Mouse (Mus musculus): ENCODE measurements around the gene Prss16. TPM values are rescaled to one million over a fixed set of nuclear protein-coding genes. Genes with fewer than 3 reads are reported as not detected.
A peak's percentile ranks its signal among the peaks of the same experiment; 100 is the strongest.
"Not testable (repeated sequence)": the region's sequence is repeated elsewhere in the genome, so short reads cannot be mapped to it uniquely, and the experiment has no call there.

Gene Prss16
- polyA plus RNA-seq, 1 experiment from 2014 or later = 0.72 TPM

- WGBS (ENCODE audit: insufficient replicate concordance) = 49% methylated on average over 2 of the region's 2 CpGs
- peak overlapping the region; percentile 79 for H3K9ac ChIP-seq (ENCODE audit: low read depth, low read length)
- ATAC-seq (ENCODE audit: low read depth) = no peak
- peak overlapping the region; percentile 71 for H3K4me3 ChIP-seq (ENCODE audit: low read depth, low read length)
- no peaks in the 10 kb centered on the region for H3K27me3 ChIP-seq (ENCODE audit: control insufficient read depth, insufficient read depth, low read depth, low read length)
- peaks cover 40% of the 10 kb centered on the region for H3K4me1 ChIP-seq (ENCODE audit: control insufficient read depth, low read depth, low read length)
- H3K4me2 ChIP-seq (ENCODE audit: low read depth, low read length) = peak overlapping the region; percentile 78
- no peaks in the 10 kb centered on the region for H3K36me3 ChIP-seq (ENCODE audit: control insufficient read depth, insufficient read depth)
- no peaks in the 10 kb centered on the region for H3K9me3 ChIP-seq (replicated peaks; ENCODE audit: control insufficient read depth, low read length)
- peak overlapping the region; percentile 99 for H3K27ac ChIP-seq (ENCODE audit: low read length)
These were observed 27.9 kb upstream of the Prss16 start for GRCm38 (mm10) chr13:22037415-22037814.

- H3K4me1 ChIP-seq (ENCODE audit: control insufficient read depth, low read depth, low read length) = peaks cover 37% of the 10 kb centered on the region
- H3K4me2 ChIP-seq (ENCODE audit: low read depth, low read length) = peak overlapping the region; percentile 78
- WGBS (ENCODE audit: insufficient replicate concordance) = 35% methylated on average over 3 of the region's 3 CpGs
- no peaks in the 10 kb centered on the region for H3K36me3 ChIP-seq (ENCODE audit: control insufficient read depth, insufficient read depth)
- ATAC-seq (ENCODE audit: low read depth) = no peak
- peak overlapping the region; percentile 79 for H3K9ac ChIP-seq (ENCODE audit: low read depth, low read length)
- H3K27ac ChIP-seq (ENCODE audit: low read length) = peak overlapping the region; percentile 99
- no peaks in the 10 kb centered on the region for H3K27me3 ChIP-seq (ENCODE audit: control insufficient read depth, insufficient read depth, low read depth, low read length)
- no peaks in the 10 kb centered on the region for H3K9me3 ChIP-seq (replicated peaks; ENCODE audit: control insufficient read depth, low read length)
- peak overlapping the region; percentile 71 for H3K4me3 ChIP-seq (ENCODE audit: low read depth, low read length)
These were observed 27.4 kb upstream of the Prss16 start for GRCm38 (mm10) chr13:22036986-22037385.

- Histone ChIP-seq H3K27me3 (ENCODE audit: control insufficient read depth, insufficient read depth, low read depth, low read length) (no peaks in the 10 kb centered on the region), H3K9ac (ENCODE audit: low read depth, low read length) (peak overlapping the region; percentile 79), H3K36me3 (ENCODE audit: control insufficient read depth, insufficient read depth) (no peaks in the 10 kb centered on the region), H3K27ac (ENCODE audit: low read length) (peak overlapping the region; percentile 99), H3K9me3 (replicated peaks; ENCODE audit: control insufficient read depth, low read length) (no peaks in the 10 kb centered on the region), H3K4me2 (ENCODE audit: low read depth, low read length) (peak overlapping the region; percentile 78), H3K4me3 (ENCODE audit: low read depth, low read length) (peak overlapping the region; percentile 71), H3K4me1 (ENCODE audit: control insufficient read depth, low read depth, low read length) (peaks cover 37% of the 10 kb centered on the region)
- WGBS (ENCODE audit: insufficient replicate concordance) = 2% methylated on average over 20 of the region's 23 CpGs
- ATAC-seq (ENCODE audit: low read depth) = peak; percentile 3
These were observed 26.8 kb upstream of the Prss16 start for GRCm38 (mm10) chr13:22036149-22036956.

- under 1% methylated on average over 24 of the region's 69 CpGs for WGBS (ENCODE audit: insufficient replicate concordance)
- H3K4me1 ChIP-seq (ENCODE audit: control insufficient read depth, low read depth, low read length) = peaks cover 37% of the 10 kb centered on the region
- peak within 1 kb of the TSS; percentile 99 for H3K27ac ChIP-seq (ENCODE audit: low read length)
These were observed 26.0 kb upstream of the Prss16 start, which contains the start of the genes Hist1h2ah and Hist1h2bk for GRCm38 (mm10) chr13:22035267-22036148. Gene Hist1h2ah, minus strand, starts transcription at chr13:22035568. Gene Hist1h2bk, plus strand, starts transcription at chr13:22035870.

GRCm38 (mm10) chr13:22034443-22035266, 25.1 kb upstream of the Prss16 start:
- H3K9ac ChIP-seq (ENCODE audit: low read depth, low read length) = peak overlapping the region; percentile 84
- no peaks in the 10 kb centered on the region for H3K36me3 ChIP-seq (ENCODE audit: control insufficient read depth, insufficient read depth)
- H3K9me3 ChIP-seq (replicated peaks; ENCODE audit: control insufficient read depth, low read length) = no peaks in the 10 kb centered on the region
- H3K4me2 ChIP-seq (ENCODE audit: low read depth, low read length) = peak overlapping the region; percentile 80
- no peaks in the 10 kb centered on the region for H3K27me3 ChIP-seq (ENCODE audit: control insufficient read depth, insufficient read depth, low read depth, low read length)
- 1% methylated on average over 10 of the region's 14 CpGs for WGBS (ENCODE audit: insufficient replicate concordance)
- peak overlapping the region; percentile 99 for H3K27ac ChIP-seq (ENCODE audit: low read length)
- peaks cover 32% of the 10 kb centered on the region for H3K4me1 ChIP-seq (ENCODE audit: control insufficient read depth, low read depth, low read length)
- no peak for ATAC-seq (ENCODE audit: low read depth)
- H3K4me3 ChIP-seq (ENCODE audit: low read depth, low read length) = peak overlapping the region; percentile 71

More at GRCm38 (mm10) chr13:22035267-22036148, 26.0 kb upstream of the Prss16 start, which contains the start of the genes Hist1h2ah and Hist1h2bk:
- Histone ChIP-seq H3K9ac (ENCODE audit: low read depth, low read length) (peak within 1 kb of the TSS; percentile 84), H3K4me2 (ENCODE audit: low read depth, low read length) (peak within 1 kb of the TSS; percentile 80), H3K4me3 (ENCODE audit: low read depth, low read length) (peak within 1 kb of the TSS; percentile 71)
- H3K27me3 ChIP-seq (ENCODE audit: control insufficient read depth, insufficient read depth, low read depth, low read length); H3K36me3 ChIP-seq (ENCODE audit: control insufficient read depth, insufficient read depth); H3K9me3 ChIP-seq (replicated peaks; ENCODE audit: control insufficient read depth, low read length): not testable (repeated sequence)
- peak; percentile 91 for ATAC-seq (ENCODE audit: low read depth)

GRCm38 (mm10) chr13:22033741-22034442, 24.4 kb upstream of the Prss16 start:
- no peaks in the 10 kb centered on the region for H3K27me3 ChIP-seq (ENCODE audit: control insufficient read depth, insufficient read depth, low read depth, low read length)
- H3K4me1 ChIP-seq (ENCODE audit: control insufficient read depth, low read depth, low read length) = peaks cover 36% of the 10 kb centered on the region
- no peaks in the 10 kb centered on the region for H3K36me3 ChIP-seq (ENCODE audit: control insufficient read depth, insufficient read depth)
- peak overlapping the region; percentile 80 for H3K4me2 ChIP-seq (ENCODE audit: low read depth, low read length)
- peak overlapping the region; percentile 71 for H3K4me3 ChIP-seq (ENCODE audit: low read depth, low read length)
- no peaks in the 10 kb centered on the region for H3K9me3 ChIP-seq (replicated peaks; ENCODE audit: control insufficient read depth, low read length)
- H3K9ac ChIP-seq (ENCODE audit: low read depth, low read length) = peak overlapping the region; percentile 84
- H3K27ac ChIP-seq (ENCODE audit: low read length) = peak overlapping the region; percentile 99
- WGBS (ENCODE audit: insufficient replicate concordance) = 29% methylated on average over 5 of the region's 5 CpGs
- no peak for ATAC-seq (ENCODE audit: low read depth)

- Histone ChIP-seq H3K9ac (ENCODE audit: low read depth, low read length) (no peak overlapping the region), H3K27me3 (ENCODE audit: control insufficient read depth, insufficient read depth, low read depth, low read length) (no peaks in the 10 kb centered on the region), H3K36me3 (ENCODE audit: control insufficient read depth, insufficient read depth) (no peaks in the 10 kb centered on the region), H3K9me3 (replicated peaks; ENCODE audit: control insufficient read depth, low read length) (no peaks in the 10 kb centered on the region), H3K4me3 (ENCODE audit: low read depth, low read length) (no peak overlapping the region), H3K4me1 (ENCODE audit: control insufficient read depth, low read depth, low read length) (peaks cover 24% of the 10 kb centered on the region), H3K27ac (ENCODE audit: low read length) (no peak overlapping the region), H3K4me2 (ENCODE audit: low read depth, low read length) (no peak overlapping the region)
- no peak for ATAC-seq (ENCODE audit: low read depth)
- WGBS (ENCODE audit: insufficient replicate concordance) = 6% methylated on average over 4 of the region's 4 CpGs
These were observed 21.0 kb upstream of the Prss16 start for GRCm38 (mm10) chr13:22030493-22030892.

GRCm38 (mm10) chr13:22029928-22030327, 20.4 kb upstream of the Prss16 start:
- whole genome bisulfite sequencing (ENCODE audit: insufficient replicate concordance) = 33% methylated on average over 8 of the region's 8 CpGs
- ATAC-seq (ENCODE audit: low read depth) = no peak
- H3K4me1 ChIP-seq (ENCODE audit: control insufficient read depth, low read depth, low read length) = peaks cover 24% of the 10 kb centered on the region
- H3K9me3 ChIP-seq (replicated peaks; ENCODE audit: control insufficient read depth, low read length) = no peaks in the 10 kb centered on the region
- no peak overlapping the region for H3K9ac ChIP-seq (ENCODE audit: low read depth, low read length)
- no peak overlapping the region for H3K4me3 ChIP-seq (ENCODE audit: low read depth, low read length)
- H3K36me3 ChIP-seq (ENCODE audit: control insufficient read depth, insufficient read depth) = no peaks in the 10 kb centered on the region
- H3K27me3 ChIP-seq (ENCODE audit: control insufficient read depth, insufficient read depth, low read depth, low read length) = no peaks in the 10 kb centered on the region
- H3K27ac ChIP-seq (ENCODE audit: low read length) = no peak overlapping the region
- H3K4me2 ChIP-seq (ENCODE audit: low read depth, low read length) = no peak overlapping the region
